Mouse (Mus musculus) gastrocnemius, adult 8-10 months (tissue): ENCODE data around the gene Ddah2. TPM values are rescaled to one million over a fixed set of nuclear protein-coding genes. Genes with fewer than 3 reads are reported as not detected.
A peak's percentile ranks its signal among the peaks of the same experiment; 100 is the strongest.
"Not testable (repeated sequence)": the region's sequence is repeated elsewhere in the genome, so short reads cannot be mapped to it uniquely, and the experiment has no call there.

ENCODE experiments used
- DNase-seq, 2 experiments: peaks; one replicate each; pipeline ENCODE4 v3.0.0; 2022; ENCODE audit warnings: low spot score in 2 of 2
- total RNA-seq, 4 experiments: library from RNA; stranded (reverse); gene quantifications; 2 replicates each; pipeline ENCODE4 v1.2.4; 2022

The Ddah2 gene
- total RNA-seq, 4 experiments from 2014 or later: 4.3 to 6.2 (median 5.1) TPM

DNA sequence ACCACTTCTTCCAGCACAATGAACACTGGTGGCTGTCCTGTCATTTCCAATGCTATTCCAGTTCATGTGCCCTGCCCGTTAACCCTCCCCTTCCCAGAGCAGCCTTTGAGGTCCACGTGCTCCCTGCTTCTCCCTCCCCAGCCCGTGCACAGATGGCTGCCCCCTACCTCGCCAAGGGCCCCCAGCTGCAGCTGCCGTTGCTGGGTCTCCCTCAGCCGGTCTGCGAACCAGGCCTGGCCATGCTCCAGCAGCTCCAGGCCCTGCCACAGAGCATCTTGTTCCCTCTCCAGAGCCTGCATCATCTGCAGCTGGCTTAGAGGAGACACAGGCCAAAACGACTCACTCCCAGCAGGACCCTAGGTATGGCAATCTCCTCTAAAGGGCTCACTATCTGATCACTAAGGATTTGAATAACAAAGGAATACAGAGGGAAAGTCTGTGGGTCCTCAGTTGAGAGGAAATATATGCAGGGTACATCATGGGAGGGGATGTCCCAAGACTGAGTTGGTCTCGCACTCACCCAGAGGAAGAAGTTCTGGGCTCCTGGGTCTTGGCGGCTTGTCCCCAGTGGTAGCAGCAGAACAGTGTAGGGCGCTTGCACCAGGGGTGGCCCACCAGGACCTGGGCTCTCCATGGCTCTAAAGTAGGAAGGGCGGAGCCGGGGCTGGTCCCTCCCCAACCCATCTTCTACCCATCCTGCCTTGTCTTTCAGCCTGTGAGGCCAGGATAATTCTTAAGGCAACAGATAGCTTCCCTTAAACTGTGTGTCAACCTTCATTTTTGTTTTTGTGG lies 31.4 kb upstream of the Ddah2 start, which contains the start of gene Sapcd1:
Sapcd1 (minus strand) TSS at position 740 of the 792 bp plus-strand sequence.
- DNase-seq: no peak

DNA sequence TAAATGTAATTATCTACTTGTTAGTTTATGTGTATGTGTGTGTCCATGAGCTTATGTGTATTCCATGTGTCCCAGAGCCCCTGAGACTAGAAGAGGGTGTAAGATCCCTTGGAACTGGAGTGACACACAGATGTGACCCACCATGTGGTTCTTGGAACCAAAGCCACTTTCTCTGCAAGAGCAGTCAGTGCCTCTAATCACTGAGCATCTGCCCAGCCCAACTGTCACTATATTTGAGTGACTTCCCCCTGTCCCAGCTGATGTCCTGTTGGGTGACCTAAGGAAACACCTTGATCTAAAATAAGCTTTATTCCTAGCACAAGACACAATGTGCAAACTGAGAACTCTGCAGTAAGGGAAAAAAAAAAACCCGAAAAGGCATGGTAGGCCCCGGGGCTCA lies 30.5 kb upstream of the Ddah2 start:
- no peak for DNase-seq

DNA sequence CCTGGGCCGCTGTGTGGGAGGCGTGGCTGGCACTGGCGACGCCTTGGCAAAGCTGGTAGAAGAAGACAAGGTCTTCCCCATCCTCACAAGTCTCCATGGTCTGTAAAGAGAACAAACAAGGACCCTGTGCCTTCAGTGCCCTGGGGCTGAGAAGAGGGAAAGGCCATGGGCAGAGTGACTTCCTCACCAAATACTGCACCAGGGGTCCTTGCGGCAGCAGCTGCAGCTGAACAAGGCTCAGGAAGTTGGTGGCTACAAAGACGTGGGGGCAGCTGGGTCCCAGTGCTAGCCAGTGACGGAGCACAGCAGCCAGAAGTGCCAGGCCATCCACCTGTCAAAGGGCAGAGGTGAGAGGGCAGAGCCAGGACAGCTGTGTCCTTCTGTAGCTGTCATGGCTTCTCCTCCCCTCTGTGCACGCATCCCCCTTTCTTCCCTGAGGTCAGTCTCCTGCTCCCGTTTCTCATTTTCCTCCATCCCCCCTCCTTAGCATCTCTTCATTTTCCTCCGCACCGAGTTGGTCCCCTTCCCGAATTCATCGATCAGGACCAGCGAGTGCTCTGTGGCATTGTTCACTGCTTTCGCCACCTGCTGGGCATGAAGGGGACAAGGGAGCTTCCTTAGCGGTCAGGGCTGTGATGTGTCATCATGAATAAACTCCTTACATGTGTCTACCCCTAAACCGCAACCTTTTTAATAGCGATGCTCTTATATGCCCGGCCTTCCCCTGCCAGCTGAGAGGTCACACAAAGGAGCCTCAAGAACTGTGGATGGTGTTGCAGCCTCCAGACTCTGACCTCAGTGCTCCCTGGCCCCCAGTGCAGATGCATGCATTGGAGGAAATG lies 28.9 kb upstream of the Ddah2 start:
- DNase-seq: no peak

DNA sequence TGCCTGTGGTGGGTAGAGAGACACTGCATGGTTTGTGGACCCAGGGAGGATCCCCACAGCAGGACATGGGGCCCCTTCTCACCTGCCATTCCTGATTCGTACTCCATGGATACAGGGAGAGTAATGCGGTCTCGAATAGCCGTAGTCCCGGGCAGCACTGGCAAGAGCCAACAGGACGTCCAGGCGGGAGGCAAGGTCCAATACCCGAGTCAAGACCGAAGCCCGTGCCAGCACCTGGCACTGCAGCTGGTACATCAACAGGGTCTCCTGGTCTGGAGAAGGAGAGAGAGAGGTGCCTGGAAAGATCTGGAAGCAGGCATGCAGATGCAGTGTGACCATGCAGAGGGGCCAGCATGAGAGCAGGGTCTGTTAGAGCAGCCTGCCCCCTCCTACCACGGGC lies 27.6 kb upstream of the Ddah2 start:
- DNase-seq: no peak

DNA sequence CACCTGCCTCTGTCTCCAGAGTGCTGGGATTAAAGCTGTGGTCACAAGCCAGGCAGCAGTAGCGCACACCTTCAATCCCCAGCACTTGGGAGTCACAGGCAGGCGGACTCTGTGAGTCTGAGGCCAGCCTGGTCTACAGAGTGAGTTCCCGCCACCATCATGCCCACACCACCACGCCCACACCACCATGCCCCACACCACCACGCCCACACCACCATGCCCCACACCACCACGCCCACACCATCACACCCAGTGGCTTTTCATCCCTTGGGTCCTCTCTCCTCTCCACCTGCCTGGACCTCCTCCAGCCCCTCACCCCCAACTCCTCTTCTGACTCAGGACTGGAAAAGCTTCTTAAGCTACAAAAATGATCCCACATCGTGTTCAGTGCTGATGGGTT lies 27.0 kb upstream of the Ddah2 start:
- DNase-seq: no peak

DNA sequence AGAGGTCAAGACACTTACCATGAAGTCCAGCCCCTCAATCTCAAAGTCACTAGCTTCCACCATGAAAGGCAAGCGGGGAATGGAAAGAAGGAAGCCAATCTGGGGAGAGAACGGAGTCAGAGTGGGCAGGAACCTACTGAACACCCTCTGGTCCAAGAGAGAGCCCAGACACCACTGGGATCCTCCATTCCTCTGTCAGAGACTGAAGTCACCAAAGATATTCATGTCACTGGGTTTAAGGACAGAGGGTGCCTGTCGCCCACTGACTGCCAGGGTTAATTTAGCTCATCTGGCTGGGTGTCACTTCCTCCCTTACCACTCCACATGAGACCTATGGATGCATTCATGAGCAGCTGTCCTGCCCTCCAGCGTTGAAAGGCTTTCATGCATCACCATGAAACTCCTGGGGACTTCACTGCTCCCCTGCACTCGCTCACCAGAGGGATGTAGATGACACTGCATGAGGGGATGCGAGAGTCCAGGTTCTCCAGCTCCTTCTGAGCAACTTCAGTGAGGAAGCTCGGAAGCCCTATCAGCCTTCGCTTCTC lies 26.4 kb upstream of the Ddah2 start:
- DNase-seq: no peak

DNA sequence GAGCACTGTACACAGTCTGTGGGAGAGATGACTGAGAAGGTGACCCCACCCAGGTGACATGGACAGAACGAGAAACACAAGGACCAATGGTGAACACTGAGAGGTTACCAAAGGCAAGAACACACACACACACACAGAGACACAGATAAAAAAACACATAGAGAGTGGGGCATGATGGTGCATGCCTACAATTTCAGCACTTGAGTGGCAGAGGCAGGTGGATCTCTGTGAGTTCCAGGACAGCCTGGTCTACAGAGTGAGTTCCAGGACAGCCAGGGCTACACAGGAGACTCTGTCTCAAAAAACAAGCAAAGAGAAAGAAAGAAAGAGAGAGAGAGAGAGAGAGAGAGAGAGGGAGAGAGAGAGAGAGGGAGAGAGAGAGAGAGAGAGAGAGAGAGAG lies 25.1 kb upstream of the Ddah2 start:
- not testable (repeated sequence) for DNase-seq

DNA sequence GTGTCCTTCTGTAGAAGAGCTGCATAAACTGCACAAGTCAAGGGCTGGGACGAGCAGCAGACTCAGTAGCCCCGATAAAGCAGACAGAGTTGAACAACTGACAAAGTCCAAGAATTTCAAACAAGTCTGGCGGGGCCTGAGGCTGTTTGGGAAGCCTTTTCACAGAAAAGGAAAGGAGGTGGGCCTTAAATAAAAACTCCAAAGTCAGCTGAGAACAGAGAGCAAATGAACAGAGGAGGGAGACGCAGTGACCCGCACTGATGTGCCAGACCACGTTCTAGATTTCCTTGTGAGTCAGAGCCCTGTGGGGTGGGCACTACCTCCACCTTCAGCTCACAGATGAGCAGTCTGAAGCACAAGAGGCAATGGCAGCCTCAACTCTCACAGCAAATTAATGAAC lies 23.9 kb upstream of the Ddah2 start:
- DNase-seq: no peak

DNA sequence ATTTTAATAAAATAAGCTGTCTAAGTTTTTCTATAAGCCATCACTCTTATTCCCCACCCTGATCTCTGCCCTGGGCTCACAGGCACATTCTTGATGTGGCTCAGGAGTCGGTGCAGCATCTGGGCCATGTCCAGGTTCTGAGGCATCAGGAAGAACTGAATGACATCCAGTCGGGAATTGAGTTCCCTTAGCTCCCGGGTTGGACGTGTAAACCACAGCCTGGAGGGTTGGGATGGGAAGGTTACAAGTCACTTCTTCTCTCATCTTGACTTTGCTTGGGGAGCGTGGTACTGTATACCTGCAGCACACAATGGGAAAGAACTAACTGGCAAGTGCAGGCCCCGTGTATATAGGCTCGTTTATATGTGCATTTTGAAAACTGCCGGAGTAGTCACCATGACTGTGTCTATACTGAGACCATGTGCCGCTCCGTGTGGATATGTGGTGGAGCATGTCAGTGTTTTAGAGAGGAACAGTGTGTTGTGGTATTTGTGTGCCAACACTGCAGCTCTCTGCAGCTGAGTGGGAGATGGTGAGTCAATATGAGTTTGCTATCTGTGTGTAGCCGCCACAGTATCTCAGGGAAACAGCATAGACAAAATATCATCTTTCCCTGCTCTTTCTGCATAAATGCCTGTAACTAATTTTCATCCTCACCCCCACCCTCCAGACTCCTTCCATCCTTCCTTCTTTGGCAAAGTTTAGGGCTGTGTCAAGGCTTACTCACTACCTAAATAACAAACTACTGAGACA lies 19.5 kb upstream of the Ddah2 start:
- DNase-seq: no peak

DNA sequence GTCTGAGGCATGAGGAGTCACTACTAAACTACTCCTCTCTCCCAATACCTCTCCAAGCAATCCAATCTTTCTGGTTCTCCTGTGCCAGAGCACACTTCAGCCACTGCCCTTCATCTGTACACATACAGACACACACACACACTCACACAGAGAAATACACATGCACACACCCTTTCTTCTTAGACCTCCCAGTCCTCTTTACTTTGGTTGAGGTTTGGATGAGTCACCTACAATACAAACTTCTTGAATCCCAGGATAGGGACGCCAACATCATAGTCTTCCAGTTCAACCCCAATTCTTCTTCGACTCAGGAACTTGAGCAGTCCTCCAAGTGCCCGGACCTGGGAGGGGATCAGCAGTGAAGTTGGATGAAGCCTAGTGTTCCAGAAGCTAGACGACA lies 15.0 kb upstream of the Ddah2 start:
- DNase-seq: no peak

DNA sequence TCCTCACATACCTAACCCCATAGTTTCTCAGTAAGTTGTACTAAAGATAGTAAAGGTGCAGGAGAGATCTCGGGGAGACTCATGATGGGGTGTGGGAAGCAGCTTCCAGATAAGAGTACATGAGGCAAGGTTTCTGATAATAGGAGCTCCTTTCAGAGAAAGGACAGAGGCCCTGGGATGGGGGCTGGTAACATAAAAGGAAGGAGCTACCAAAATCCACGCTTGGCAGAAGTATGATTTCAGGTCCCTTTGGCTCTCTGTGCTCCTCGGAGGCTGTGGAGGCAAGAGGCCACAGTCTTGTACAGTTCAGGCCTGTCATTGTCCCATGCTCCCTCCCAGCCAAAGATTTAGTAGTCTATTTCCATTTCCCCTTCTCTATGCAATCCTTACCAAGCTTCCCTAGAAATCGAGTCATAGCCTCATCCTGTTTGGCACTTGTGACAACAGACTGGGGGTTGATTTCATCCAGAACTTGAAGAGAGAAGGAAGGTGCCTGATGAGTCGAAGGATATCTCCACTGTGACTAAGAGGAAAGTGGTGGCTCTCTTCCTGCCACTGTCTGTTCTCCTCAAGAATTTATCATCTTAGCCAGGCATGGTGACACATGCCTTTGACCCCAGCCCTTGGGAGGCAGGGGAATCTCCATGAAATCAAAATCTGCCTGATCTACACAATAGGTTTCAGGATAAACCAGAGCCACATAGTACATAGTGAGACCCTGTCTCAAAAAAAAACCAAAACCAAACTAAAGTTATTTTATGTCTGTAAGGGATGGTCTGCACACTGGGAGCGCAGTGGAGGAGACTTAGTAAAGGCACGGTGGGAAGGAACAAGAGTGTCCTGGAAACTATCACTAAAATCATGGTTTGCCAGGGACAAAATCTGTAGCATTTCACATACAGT lies 13.7 kb upstream of the Ddah2 start:
- no peak for DNase-seq

DNA sequence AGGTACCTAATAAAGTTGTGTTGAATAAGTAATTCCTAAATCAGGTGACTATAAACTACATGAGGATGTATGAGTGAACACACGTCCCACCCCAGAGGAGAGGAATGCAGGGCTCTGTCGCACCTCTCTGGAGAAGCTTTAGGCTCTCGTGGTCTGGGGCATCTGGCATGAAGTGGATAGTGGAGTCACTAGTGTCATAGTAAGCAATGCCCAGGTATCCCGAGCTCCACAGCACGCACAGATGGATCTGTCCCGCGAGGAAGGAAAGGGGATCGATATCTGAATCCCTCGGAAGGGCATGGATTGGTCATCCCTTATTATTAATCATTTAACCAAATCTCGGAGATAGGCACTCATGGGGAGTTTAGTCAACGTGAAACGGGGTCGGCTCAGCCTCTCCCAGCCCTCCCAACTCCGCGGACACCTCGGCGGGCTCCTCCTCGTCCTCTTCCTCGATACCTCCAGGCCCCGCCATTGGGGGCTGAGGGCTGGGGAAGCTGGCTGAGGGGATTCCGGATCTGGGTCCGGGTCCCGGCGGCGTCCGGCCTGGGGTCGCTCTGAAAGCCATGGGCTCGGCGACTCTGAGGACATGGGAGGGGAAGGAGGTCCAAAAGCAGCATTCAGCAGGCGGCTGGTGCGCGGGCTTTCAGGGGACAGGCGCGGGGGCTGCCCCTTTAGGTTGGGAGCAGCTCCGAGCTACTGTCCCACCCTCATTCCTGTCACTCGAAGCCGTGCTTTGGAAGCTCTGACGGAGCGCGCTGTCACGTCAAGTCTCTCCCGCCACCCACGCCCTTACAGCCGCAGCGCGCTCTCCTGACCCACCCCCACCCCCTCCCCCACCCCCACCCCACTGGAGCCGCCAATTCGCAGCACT lies 12.8 kb upstream of the Ddah2 start:
- DNase-seq: no peak

DNA sequence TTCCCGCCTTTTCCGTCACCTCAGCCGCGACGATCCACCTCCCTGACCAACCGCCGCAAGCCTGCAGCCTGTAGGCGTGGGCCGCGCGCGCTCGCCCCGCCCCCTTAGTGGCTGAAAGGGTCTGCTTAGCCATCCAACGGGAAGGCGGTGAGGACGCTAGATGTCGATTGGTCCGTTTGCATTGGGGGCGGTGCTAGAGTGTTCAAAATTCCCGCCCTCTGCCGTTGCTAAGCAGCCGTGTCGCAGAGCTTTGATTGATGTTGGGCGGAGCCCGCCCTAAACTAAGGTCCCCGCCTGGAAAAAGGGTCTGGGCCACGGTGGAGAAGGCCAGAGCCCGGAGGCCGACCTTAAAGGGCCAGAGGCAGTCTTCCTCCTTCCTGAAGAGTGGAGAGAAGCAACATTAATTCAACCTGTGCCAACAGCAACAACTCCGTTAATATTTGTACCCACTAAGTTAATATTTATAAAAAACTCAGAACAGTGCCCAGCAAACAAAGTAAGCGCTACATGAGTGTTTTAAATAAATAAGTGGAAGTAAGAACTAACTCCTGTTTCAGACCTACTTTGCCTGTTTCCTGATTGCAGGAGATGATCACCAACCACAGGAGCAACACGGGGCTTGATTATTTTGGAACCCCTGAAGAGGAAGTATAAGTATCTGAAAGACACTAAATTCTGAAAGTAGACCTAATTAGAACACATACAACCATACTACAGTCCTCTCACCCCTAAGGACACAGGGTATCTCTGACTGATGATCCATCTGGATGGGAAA lies 12.0 kb upstream of the Ddah2 start, which contains the start of gene Msh5:
Msh5 (minus strand) TSS at position 65 of the 775 bp plus-strand sequence.
- peak; percentile 92 to 93 for DNase-seq

DNA sequence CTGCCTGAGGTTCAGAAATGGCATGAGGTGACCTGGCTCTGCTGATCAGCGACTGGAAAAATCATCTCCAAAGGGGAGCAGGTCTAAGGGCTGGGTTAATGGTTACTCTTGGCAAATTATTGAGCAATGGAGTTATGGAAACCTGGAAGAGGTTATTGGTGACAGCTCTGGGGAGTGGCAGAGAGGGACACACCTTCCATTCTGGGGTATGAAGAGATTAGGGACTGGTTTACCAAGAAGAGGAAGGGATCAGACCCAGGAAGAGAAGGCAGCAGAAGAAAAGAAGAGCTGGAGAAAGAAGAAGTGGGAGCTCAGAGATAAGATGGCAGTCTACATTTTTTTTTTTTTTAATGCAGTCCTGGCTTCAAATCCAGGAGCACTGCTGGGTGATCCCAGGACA lies 11.1 kb upstream of the Ddah2 start:
- no peak for DNase-seq

DNA sequence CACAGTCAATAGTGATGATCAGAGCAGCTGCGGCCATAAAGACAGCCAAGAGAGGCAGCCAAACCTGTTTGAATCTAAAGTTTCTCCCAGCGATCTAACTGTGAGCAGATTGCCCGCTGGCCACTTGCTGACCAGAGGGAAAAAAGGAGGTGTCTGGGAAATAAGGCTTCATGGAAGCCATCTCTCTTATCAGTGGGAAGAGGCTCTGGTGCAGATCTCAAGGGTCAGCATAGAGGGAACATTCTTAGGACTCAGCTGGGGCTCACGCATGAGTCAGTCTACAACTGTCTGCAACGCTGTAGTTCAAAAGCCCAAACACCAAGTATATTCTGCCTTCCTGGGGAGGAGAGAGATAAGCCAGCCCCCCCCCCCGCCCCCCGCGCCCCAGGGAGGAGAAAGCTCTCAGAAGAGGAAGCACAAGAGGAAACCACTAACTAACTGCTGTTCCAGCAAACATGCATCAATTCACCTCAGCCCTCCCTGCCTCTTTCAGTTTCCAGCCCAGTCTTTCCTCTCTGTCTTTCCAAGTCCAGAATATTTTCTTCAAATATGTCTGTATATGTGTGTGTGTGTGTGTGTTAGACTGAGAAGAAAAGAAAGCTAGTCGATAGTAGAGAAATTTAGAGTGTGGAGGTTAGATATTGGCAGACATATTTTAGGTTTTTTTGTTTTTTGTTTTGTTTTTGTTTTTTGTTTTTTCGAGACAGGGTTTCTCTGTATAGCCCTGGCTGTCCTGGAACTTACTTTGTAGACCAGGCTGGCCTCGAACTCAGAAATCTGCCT lies 10.5 kb upstream of the Ddah2 start:
- DNase-seq: no peak

DNA sequence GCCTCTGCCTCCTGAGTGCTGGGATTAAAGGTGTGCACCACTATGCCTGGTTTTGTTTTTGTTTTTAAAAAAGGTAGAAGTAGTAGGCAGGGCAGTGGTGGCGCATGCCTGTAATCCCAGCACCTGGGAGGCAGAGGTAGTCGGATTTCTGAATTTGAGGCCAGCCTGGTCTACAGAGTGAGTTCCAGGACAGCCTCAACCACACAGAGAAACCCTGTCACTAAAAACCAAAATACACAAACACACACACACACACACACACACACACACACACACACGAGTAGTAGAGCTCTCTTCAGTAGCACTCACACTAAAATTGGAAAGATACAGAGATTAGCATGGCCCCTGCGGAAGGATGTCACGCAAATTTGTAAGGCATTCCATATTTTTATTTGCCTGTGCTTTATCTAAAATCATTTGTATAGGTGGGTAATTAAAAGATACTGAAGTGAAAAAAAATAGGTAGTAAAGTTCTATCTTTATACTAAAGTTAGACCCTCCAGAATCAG lies 9.8 kb upstream of the Ddah2 start:
- no peak for DNase-seq

DNA sequence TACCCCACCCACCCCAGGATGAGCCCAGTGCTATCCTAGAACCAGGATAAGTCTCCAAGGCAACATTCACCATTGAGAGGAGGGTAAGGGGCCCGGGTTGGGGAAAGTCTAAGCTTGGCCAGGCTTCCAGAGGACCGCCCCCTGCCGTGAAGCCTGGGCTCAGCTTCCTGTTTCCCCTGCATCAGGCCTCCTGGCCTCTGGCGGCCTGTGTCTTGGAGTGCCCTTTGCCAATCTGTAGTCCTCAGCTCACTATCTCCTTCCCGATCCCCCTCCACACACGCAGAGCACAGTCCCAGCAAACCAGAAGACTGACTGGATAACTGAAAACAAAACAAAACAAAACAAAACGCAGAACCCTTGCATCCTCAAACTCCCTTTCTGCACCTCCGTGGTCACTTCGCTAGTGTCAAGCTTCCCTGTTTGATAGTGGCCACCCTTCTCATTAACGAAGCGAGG lies 9.2 kb upstream of the Ddah2 start, which contains the start of gene Clic1:
Clic1 (plus strand) TSS at position 406 of the 456 bp plus-strand sequence.
- no peak for DNase-seq
